20 mouse cellular contexts compared by ENCODE assay signal in the genomic region with DNA sequence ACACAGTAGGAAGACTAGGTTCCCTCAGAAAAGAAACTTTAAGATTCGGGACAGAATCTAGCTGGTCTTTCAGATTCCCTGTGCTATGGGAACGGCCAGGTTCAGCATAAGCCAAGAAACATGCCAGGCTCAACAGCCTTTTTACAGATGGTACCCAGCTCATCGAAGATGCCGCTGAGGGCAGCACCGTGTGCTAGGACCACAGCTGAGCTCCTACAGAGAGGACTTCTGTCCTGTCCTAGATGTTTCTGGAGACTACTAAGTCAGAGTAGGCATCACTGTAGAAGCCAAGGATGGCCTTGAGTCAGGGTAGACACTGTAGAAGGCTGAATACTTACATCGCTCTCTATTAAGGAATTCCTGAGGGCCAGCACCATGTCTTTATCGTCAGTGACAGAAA.
DNase-seq lines count a peak whose midpoint lies in the region; ATAC-seq and TF ChIP-seq lines count a peak whose summit lies in the region.
"Had no signal": no experiment of that assay in that cellular context is flagged by ENCODE, and none has a peak within 500 bp of the region (broad histone marks: within the 10 kb centered on the region; RNA-seq: fewer than 3 reads in every experiment).

No protein-coding gene starts in this region.

- no peak overlapping the region for H3K4me2 ChIP-seq in forebrain, embryonic 15.5 days (replicated peaks)
- H3K4me2 ChIP-seq in stomach, postnatal 0 days (replicated peaks; ENCODE audit: low read depth) = no peak overlapping the region
- H3K4me2 ChIP-seq: embryonic facial prominence, embryonic 12.5 days; heart, embryonic 11.5 days; hindbrain, embryonic 13.5 days; liver, embryonic 15.5 days; midbrain, embryonic 15.5 days had no signal

- no peaks in the 10 kb centered on the region for H3K9me3 ChIP-seq in forebrain, embryonic 15.5 days
- H3K9me3 ChIP-seq in forebrain, embryonic 10.5 days = no peaks in the 10 kb centered on the region
- H3K9me3 ChIP-seq in stomach, postnatal 0 days (ENCODE audit: control insufficient read depth, low read length) = no peaks in the 10 kb centered on the region
- H3K9me3 ChIP-seq: embryonic facial prominence, embryonic 12.5 days; G1E; hindbrain, embryonic 13.5 days; liver, embryonic 15.5 days; midbrain, embryonic 15.5 days had no signal

- H3K27ac ChIP-seq in forebrain, embryonic 15.5 days (replicated peaks) = peak overlapping the region; percentile 79
- no peak overlapping the region for H3K27ac ChIP-seq in forebrain, embryonic 10.5 days
- H3K27ac ChIP-seq in stomach, postnatal 0 days (replicated peaks) = no peak overlapping the region
- H3K27ac ChIP-seq: embryonic facial prominence, embryonic 12.5 days; hindbrain, embryonic 13.5 days; liver, embryonic 15.5 days; midbrain, embryonic 15.5 days had no signal

- TF ChIP-seq EP300 in stomach, postnatal 0 days (optimal IDR thresholded peaks at IDR 0.05) = no peak

- no peak for DNase-seq in forebrain, embryonic 10.5 days (ENCODE audit: extremely low spot score, low spot score)
- DNase-seq in right cerebral cortex, adult 18-20 months = peak; percentile 6
- no peak for DNase-seq in right cerebral cortex, postnatal 14 days
- peak; percentile 74 to 77 for DNase-seq in cerebellum, postnatal 10 days
- DNase-seq in stomach, postnatal 0 days (ENCODE audit: low spot score) = no peak
- DNase-seq in gastrocnemius, adult 18-20 months (ENCODE audit: low spot score) = no peak
- DNase-seq in heart, adult 11 months = no peak
- DNase-seq: adrenal gland, postnatal 14 days; kidney, adult 9 months; kidney, postnatal 25 days had no signal

- peaks cover 4% of the 10 kb centered on the region; the same call in 1 of the 2 replicates for H3K4me1 ChIP-seq in forebrain, embryonic 15.5 days
- H3K4me1 ChIP-seq in forebrain, embryonic 10.5 days = no peaks in the 10 kb centered on the region; the same call in 1 of the 2 replicates
- H3K4me1 ChIP-seq in stomach, postnatal 0 days (replicated peaks; ENCODE audit: control insufficient read depth, insufficient read depth) = no peaks in the 10 kb centered on the region
- H3K4me1 ChIP-seq: embryonic facial prominence, embryonic 12.5 days; hindbrain, embryonic 13.5 days; liver, embryonic 15.5 days; midbrain, embryonic 15.5 days had no signal

- H3K4me3 ChIP-seq in forebrain, embryonic 15.5 days = no peak overlapping the region
- H3K4me3 ChIP-seq in forebrain, embryonic 10.5 days = no peak overlapping the region
- H3K4me3 ChIP-seq in stomach, postnatal 0 days (ENCODE audit: low read depth, low read length) = no peak overlapping the region
- H3K4me3 ChIP-seq: embryonic facial prominence, embryonic 12.5 days; erythroblast, embryonic 14.5 days; hindbrain, embryonic 13.5 days; liver, embryonic 15.5 days; midbrain, embryonic 15.5 days; myocyte had no signal

- no peak overlapping the region for H3K9ac ChIP-seq in forebrain, embryonic 15.5 days (replicated peaks)
- H3K9ac ChIP-seq in stomach, postnatal 0 days (ENCODE audit: low read length) = no peak overlapping the region
- H3K9ac ChIP-seq: embryonic facial prominence, embryonic 12.5 days; hindbrain, embryonic 13.5 days; liver, embryonic 15.5 days; midbrain, embryonic 15.5 days had no signal

- no peaks in the 10 kb centered on the region for H3K27me3 ChIP-seq in forebrain, embryonic 15.5 days
- no peaks in the 10 kb centered on the region for H3K27me3 ChIP-seq in forebrain, embryonic 10.5 days (ENCODE audit: poor library complexity, severe bottlenecking)
- no peaks in the 10 kb centered on the region for H3K27me3 ChIP-seq in stomach, postnatal 0 days (ENCODE audit: control insufficient read depth, insufficient read depth, low read length)
- H3K27me3 ChIP-seq: embryonic facial prominence, embryonic 12.5 days; hindbrain, embryonic 13.5 days; liver, embryonic 15.5 days; midbrain, embryonic 15.5 days had no signal

- peak; percentile 70 for ATAC-seq in forebrain, embryonic 15.5 days (replicated peaks)
- ATAC-seq in stomach, postnatal 0 days (ENCODE audit: low FRiP score, low TSS enrichment) = no peak
- ATAC-seq: activated CD4-positive, CD25-positive, alpha-beta regulatory T cell, adult 4 months; midbrain, embryonic 15.5 days had no signal

- no peak for TF ChIP-seq CTCF in stomach, postnatal 0 days (IDR thresholded peaks at IDR 0.05; ENCODE audit: low read depth)

- no peaks in the 10 kb centered on the region for H3K36me3 ChIP-seq in forebrain, embryonic 15.5 days
- H3K36me3 ChIP-seq in forebrain, embryonic 10.5 days (replicated peaks) = no peaks in the 10 kb centered on the region
- H3K36me3 ChIP-seq in stomach, postnatal 0 days (ENCODE audit: control insufficient read depth, insufficient read depth, low read length) = no peaks in the 10 kb centered on the region
- H3K36me3 ChIP-seq: embryonic facial prominence, embryonic 12.5 days; G1E; hindbrain, embryonic 13.5 days; liver, embryonic 15.5 days; midbrain, embryonic 15.5 days had no signal

- 78% methylated on average over 7 of the region's 7 CpGs for WGBS in forebrain, embryonic 15.5 days
- WGBS in forebrain, embryonic 10.5 days = 94% methylated on average over 7 of the region's 7 CpGs
- 88% methylated on average over 7 of the region's 7 CpGs for WGBS in stomach, postnatal 0 days

Comparison
In these comparisons a context has a peak if more than half of its experiments do, and no peak if none do; other contexts are left out.
1. DNase-seq: peak in right cerebral cortex, adult 18-20 months (single experiment) and cerebellum, postnatal 10 days (2 of 2); none in forebrain, embryonic 10.5 days (single experiment), right cerebral cortex, postnatal 14 days (single experiment), stomach, postnatal 0 days (single experiment), gastrocnemius, adult 18-20 months (single experiment) and heart, adult 11 months (single experiment).